Comparison of ENCODE assay signal across 10 mouse cellular contexts in the genomic region with DNA sequence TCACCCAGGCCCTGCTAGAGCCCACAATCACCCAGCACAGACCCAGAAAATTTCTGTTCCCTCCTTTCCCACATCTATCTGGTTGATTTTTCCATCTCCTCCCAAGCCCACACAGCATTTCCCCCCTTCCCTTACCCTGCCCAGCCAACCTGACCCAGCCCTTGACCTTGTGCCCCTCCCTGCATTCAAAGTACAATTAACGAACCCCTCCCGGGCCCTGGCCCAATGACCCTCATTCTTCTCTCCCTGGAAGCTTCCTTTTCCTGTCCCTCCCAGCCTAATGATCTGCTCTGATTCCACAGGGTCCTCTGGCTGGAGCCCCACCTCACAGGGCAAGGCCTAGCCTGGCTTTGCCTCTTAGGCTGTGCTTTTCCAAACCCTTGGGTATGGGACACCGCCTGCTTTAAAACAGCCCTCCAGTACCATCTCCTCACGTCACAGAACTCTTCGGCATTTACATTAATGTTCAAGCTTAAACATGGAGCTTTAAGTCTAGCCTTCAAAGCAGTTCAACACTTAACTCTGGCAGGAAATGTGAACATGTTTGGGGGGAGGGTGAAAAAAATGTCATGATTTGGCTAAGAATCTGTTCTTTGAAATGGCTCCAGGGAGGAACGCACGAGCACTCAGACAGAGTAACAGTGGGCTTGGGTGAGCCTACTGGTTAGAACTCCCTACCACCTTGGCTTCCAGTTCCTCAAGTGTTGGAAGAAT.
A peak's percentile ranks its signal among the peaks of the same experiment; 100 is the strongest.
DNase-seq lines count a peak whose midpoint lies in the region; ATAC-seq lines count a peak whose summit lies in the region.
"Had no signal": no experiment of that assay in that cellular context is flagged by ENCODE, and none has a peak within 500 bp of the region (broad histone marks: within the 10 kb centered on the region; RNA-seq: fewer than 3 reads in every experiment).

No protein-coding gene starts in this region.

- H3K4me1 ChIP-seq in forebrain, embryonic 15.5 days = peaks cover 41% of the 10 kb centered on the region
- H3K4me1 ChIP-seq in forebrain, embryonic 14.5 days (ENCODE audit: control insufficient read depth, insufficient read depth, low read length) = peaks cover 28% of the 10 kb centered on the region
- peaks cover 35% of the 10 kb centered on the region for H3K4me1 ChIP-seq in lung, embryonic 16.5 days (replicated peaks; ENCODE audit: control insufficient read depth, insufficient read depth, low read length)
- H3K4me1 ChIP-seq in midbrain, embryonic 13.5 days (replicated peaks) = peaks cover 44% of the 10 kb centered on the region

- no peak overlapping the region for H3K4me2 ChIP-seq in forebrain, embryonic 15.5 days (replicated peaks)
- no peak overlapping the region for H3K4me2 ChIP-seq in forebrain, embryonic 14.5 days (ENCODE audit: low read length)
- no peak overlapping the region for H3K4me2 ChIP-seq in lung, embryonic 16.5 days (ENCODE audit: low read depth, low read length)
- H3K4me2 ChIP-seq in midbrain, embryonic 13.5 days (replicated peaks) = no peak overlapping the region

- H3K9me3 ChIP-seq in forebrain, embryonic 15.5 days = no peaks in the 10 kb centered on the region
- no peaks in the 10 kb centered on the region for H3K9me3 ChIP-seq in forebrain, embryonic 14.5 days (replicated peaks; ENCODE audit: control insufficient read depth, low read length)
- H3K9me3 ChIP-seq in lung, embryonic 16.5 days (ENCODE audit: control insufficient read depth, low read length) = no peaks in the 10 kb centered on the region
- no peaks in the 10 kb centered on the region for H3K9me3 ChIP-seq in midbrain, embryonic 13.5 days

- no peak for ATAC-seq in forebrain, embryonic 15.5 days (replicated peaks)
- ATAC-seq in forebrain, embryonic 14.5 days = no peak
- peak; percentile 60 for ATAC-seq in lung, embryonic 16.5 days (ENCODE audit: low read depth)
- ATAC-seq in midbrain, embryonic 13.5 days = no peak

- H3K4me3 ChIP-seq in forebrain, embryonic 15.5 days = no peak overlapping the region
- H3K4me3 ChIP-seq in forebrain, embryonic 14.5 days (ENCODE audit: low read depth, low read length) = no peak overlapping the region
- no peak overlapping the region for H3K4me3 ChIP-seq in lung, embryonic 16.5 days (ENCODE audit: low read length)
- no peak overlapping the region for H3K4me3 ChIP-seq in midbrain, embryonic 13.5 days (replicated peaks)
- H3K4me3 ChIP-seq: myocyte had no signal

- H3K27me3 ChIP-seq in forebrain, embryonic 15.5 days = no peaks in the 10 kb centered on the region
- H3K27me3 ChIP-seq in forebrain, embryonic 14.5 days (replicated peaks; ENCODE audit: control insufficient read depth, insufficient read depth, low read length) = no peaks in the 10 kb centered on the region
- H3K27me3 ChIP-seq in lung, embryonic 16.5 days (ENCODE audit: control insufficient read depth, insufficient read depth, low read depth, low read length) = no peaks in the 10 kb centered on the region
- no peaks in the 10 kb centered on the region for H3K27me3 ChIP-seq in midbrain, embryonic 13.5 days

- no peak for DNase-seq in forebrain, embryonic 14.5 days (ENCODE audit: low spot score)
- DNase-seq in adrenal gland, postnatal 36 days = peak; percentile 44 to 67
- peak; percentile 49 for DNase-seq in induced T-regulatory cell, adult 2 months (ENCODE audit: low read depth)
- no peak for DNase-seq in Muller cell, postnatal 12 days (ENCODE audit: inconsistent ontology term)
- DNase-seq in thymus, adult 18-20 months = no peak
- DNase-seq: cerebellum, postnatal 14 days had no signal

- H3K9ac ChIP-seq in forebrain, embryonic 15.5 days (replicated peaks) = no peak overlapping the region
- no peak overlapping the region for H3K9ac ChIP-seq in forebrain, embryonic 14.5 days (ENCODE audit: low read length)
- H3K9ac ChIP-seq in lung, embryonic 16.5 days (ENCODE audit: low read length) = no peak overlapping the region
- no peak overlapping the region for H3K9ac ChIP-seq in midbrain, embryonic 13.5 days (replicated peaks)

- 0 out of 2 replicates have a peak overlapping the region, but pooled peaks have one; percentile 12 for H3K27ac ChIP-seq in forebrain, embryonic 15.5 days (replicated peaks)
- no peak overlapping the region for H3K27ac ChIP-seq in forebrain, embryonic 14.5 days (ENCODE audit: low read depth, low read length)
- H3K27ac ChIP-seq in lung, embryonic 16.5 days (ENCODE audit: low read length) = peak overlapping the region; percentile 60
- no peak overlapping the region for H3K27ac ChIP-seq in midbrain, embryonic 13.5 days

- WGBS in forebrain, embryonic 15.5 days = 73% methylated on average over 7 of the region's 7 CpGs
- WGBS in forebrain, embryonic 14.5 days = 78% methylated on average over 7 of the region's 7 CpGs
- WGBS in lung, embryonic 16.5 days = 56% methylated on average over 7 of the region's 7 CpGs
- 78% methylated on average over 7 of the region's 7 CpGs for WGBS in midbrain, embryonic 13.5 days

- H3K36me3 ChIP-seq in forebrain, embryonic 15.5 days = no peaks in the 10 kb centered on the region
- no peaks in the 10 kb centered on the region for H3K36me3 ChIP-seq in forebrain, embryonic 14.5 days (ENCODE audit: control insufficient read depth, insufficient read depth, low read length)
- no peaks in the 10 kb centered on the region for H3K36me3 ChIP-seq in lung, embryonic 16.5 days (ENCODE audit: control insufficient read depth, insufficient read depth, low read length)
- no peaks in the 10 kb centered on the region for H3K36me3 ChIP-seq in midbrain, embryonic 13.5 days

Comparison
In these comparisons a context has a peak if more than half of its experiments do, and no peak if none do; other contexts are left out.
1. H3K27ac ChIP-seq: peak in forebrain, embryonic 15.5 days (single experiment) and lung, embryonic 16.5 days (single experiment); none in forebrain, embryonic 14.5 days (single experiment) and midbrain, embryonic 13.5 days (single experiment).
2. DNase-seq: peak in adrenal gland, postnatal 36 days (2 of 2) and induced T-regulatory cell, adult 2 months (single experiment); none in forebrain, embryonic 14.5 days (single experiment), Muller cell, postnatal 12 days (single experiment) and thymus, adult 18-20 months (0 of 2).